Mouse (Mus musculus): Measurements from ENCODE around the gene Gm20388.

GRCm38 (mm10) chr8:121083936-121084209 is 1173.2 kb downstream of the Gm20388 start:
- TF ChIP-seq TAL1 (IDR thresholded peaks at IDR 0.05; ENCODE audit: low read length) (no peak), GATA1 (IDR thresholded peaks at IDR 0.05; ENCODE audit: low read length) (no peak)

Measured in erythroblast, embryonic 14.5 days (primary cell).